Mouse (Mus musculus): Measurements from ENCODE around the gene Rnf216. TPM values are rescaled to one million over a fixed set of nuclear protein-coding genes. Genes with fewer than 3 reads are reported as not detected.

The Rnf216 gene
- total RNA-seq, 2 experiments from 2014 or later, result 22.8 to 26.2 TPM

DNA sequence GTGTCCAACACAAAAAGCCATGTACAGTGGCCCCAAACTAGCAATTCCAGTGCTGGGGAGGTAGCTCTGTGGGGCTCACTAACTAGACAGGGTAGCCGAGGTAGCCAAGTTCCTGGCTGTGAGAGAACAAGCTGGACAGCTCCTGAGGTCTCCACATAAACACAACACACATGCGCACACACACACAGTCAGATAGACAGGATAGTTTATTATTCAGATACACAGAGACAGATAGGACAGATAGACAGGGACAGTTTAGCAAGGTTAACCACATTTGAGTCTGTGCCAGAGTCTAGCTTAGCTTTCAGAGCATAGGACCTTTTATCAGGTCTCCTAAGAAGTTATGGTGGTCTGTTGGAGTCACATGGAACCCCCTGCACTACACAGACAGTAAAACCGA, 6.0 kb downstream of the Rnf216 start:
- intact Hi-C loops (cut with DNase I), result no loop called here
- DNase-seq (ENCODE audit: low spot score), result no peak

- DNase-seq (ENCODE audit: low spot score), result no peak
- intact Hi-C loops (cut with DNase I), result no loop called here
Measured at GRCm38 (mm10) chr5:143103231-143103630, 9.6 kb downstream of the Rnf216 start.

- intact Hi-C loops (cut with DNase I), result no loop called here
- DNase-seq (ENCODE audit: low spot score), result no peak
Measured at GRCm38 (mm10) chr5:143101626-143102025, 11.2 kb downstream of the Rnf216 start.

DNA sequence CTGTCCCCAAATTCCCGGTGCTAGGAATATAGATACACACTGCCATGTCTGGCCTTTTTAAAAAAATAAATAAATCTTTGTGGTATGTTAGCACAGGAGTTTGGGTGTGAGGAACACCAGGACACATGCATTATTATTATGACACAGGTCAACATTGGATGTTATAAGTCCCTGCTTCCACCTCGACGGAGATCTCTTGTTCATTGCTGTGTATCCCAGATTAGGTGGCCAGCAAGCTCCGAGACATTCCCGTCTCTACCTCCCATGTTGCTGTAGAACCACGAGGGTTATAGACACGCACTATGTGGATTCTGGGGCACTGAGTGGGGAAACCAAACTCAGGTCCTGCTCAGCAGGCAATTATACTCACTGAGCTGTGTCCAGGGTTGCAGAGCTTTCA, 17.5 kb downstream of the Rnf216 start:
- no peak for DNase-seq (ENCODE audit: low spot score)
- intact Hi-C loops (cut with DNase I), result no loop called here

GRCm38 (mm10) chr5:143092891-143093290, 19.9 kb downstream of the Rnf216 start:
- intact Hi-C loops (cut with DNase I), result no loop called here
- no peak for DNase-seq (ENCODE audit: low spot score)

- intact Hi-C loops (cut with DNase I), result no loop called here
- DNase-seq (ENCODE audit: low spot score), result no peak
Measured at GRCm38 (mm10) chr5:143084898-143085297, 27.9 kb downstream of the Rnf216 start.

DNA sequence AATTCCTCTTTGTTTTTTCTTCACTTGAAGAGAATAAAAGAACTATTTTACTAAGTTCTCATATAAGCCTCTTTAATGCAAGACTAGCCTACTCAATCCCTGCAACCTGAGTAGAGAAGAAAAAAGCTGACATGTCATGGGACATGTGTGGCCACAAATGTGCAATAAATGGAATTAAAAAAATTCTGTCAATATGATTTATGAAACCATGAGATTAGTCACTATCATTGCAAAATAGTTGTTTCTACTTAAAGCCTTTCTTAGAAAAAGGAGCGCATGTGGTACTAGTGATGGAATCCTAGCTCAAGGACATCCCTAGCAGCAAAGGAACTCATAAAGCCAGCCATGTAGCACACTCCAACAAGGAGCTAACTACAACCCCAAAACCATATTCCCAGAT, 33.0 kb downstream of the Rnf216 start:
- DNase-seq (ENCODE audit: low spot score), result no peak
- intact Hi-C loops (cut with DNase I), result no loop called here

GRCm38 (mm10) chr5:143076603-143077143, 36.1 kb downstream of the Rnf216 start:
- DNase-seq (ENCODE audit: low spot score), result no peak
- intact Hi-C loops (cut with DNase I), result no loop called here

- no peak for DNase-seq (ENCODE audit: low spot score)
- intact Hi-C loops (cut with DNase I), result no loop called here
Measured at GRCm38 (mm10) chr5:143075987-143076386, 36.8 kb downstream of the Rnf216 start.

GRCm38 (mm10) chr5:143069048-143069447, 43.7 kb downstream of the Rnf216 start:
- intact Hi-C loops (cut with DNase I), result loop anchor here (5.0 kb wide), 1 partner anchor 302 kb away; no protein-coding TSS in a partner anchor
- DNase-seq (ENCODE audit: low spot score), result no peak

GRCm38 (mm10) chr5:143068382-143068781, 44.4 kb downstream of the Rnf216 start:
- intact Hi-C loops (cut with DNase I), result loop anchor here (5.0 kb wide), 1 partner anchor 301 kb away; no protein-coding TSS in a partner anchor
- no peak for DNase-seq (ENCODE audit: low spot score)

- DNase-seq (ENCODE audit: low spot score), result no peak
- intact Hi-C loops (cut with DNase I), result loop anchor here (1.0 to 5.0 kb wide), 3 partner anchors 130 to 299 kb away; no protein-coding TSS in a partner anchor
Measured at GRCm38 (mm10) chr5:143066551-143066958, 46.2 kb downstream of the Rnf216 start.

DNA sequence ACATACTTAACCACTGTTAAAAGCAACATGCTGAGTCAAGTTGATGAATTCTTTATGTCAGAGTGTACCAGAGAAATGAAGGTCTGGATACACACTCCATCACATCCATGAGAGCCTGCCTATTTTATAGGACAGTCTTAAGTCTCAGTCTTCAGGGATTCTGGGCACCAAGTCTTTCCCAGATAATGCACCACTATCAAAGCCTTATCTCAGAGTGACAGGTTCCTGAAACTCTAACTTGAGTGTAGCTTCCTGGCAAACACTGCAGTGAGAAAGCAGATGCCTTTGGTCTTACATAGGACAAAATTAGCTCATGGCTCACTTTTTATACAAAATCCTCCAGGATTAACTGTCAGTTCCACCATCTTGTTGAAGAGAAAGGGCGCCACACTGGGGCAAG, 46.7 kb downstream of the Rnf216 start:
- intact Hi-C loops (cut with DNase I), result loop anchor here (1.0 to 5.0 kb wide), 3 partner anchors 130 to 299 kb away; no protein-coding TSS in a partner anchor
- DNase-seq (ENCODE audit: low spot score), result no peak

DNA sequence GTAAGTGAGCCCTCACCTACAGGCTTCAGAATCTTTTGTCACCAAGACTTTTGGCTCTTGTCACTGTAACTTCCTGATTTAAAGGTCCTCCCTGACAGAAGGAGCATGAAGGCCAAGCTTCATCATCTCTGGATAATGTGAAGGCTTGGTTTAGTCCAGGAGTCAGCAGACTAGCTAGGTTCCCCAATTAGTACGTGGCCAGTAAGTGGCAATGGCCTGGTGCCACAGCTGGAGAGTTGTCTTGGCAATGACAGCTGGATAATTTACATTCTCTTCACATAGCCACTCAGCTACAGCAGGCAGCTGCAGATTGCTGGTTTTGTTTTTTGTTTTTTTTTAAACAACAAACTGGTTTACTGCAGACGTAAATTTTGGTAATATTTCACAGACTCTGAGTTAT, 47.6 kb downstream of the Rnf216 start:
- intact Hi-C loops (cut with DNase I), result loop anchor here (5.0 kb wide), 1 partner anchor 298 kb away; no protein-coding TSS in a partner anchor
- DNase-seq (ENCODE audit: low spot score), result no peak

- no peak for DNase-seq (ENCODE audit: low spot score)
- intact Hi-C loops (cut with DNase I), result no loop called here
Measured at GRCm38 (mm10) chr5:143062251-143062650, 50.5 kb downstream of the Rnf216 start.

DNA sequence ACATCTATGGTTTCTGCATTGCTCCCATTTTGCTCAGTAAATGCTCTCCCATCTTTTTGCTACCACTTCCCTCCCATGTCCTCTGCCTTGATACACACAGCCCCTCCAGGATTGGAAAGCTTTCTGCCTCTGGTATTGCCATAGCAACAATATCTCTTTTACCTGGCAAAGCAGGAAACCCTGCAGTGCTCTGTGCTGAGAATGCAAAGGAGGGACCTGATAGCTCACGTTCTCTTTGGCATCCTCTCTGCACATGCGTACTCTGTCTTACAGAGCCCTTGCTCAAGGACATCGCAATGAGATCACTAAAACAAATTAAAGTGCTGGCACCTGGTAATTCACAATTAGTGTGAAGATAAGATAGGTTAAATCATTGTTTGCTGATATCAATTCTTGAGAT, 51.3 kb downstream of the Rnf216 start:
- intact Hi-C loops (cut with DNase I), result no loop called here
- DNase-seq (ENCODE audit: low spot score), result no peak

- intact Hi-C loops (cut with DNase I), result no loop called here
- no peak for DNase-seq (ENCODE audit: low spot score)
Measured at GRCm38 (mm10) chr5:143060774-143061385, 51.9 kb downstream of the Rnf216 start.

DNA sequence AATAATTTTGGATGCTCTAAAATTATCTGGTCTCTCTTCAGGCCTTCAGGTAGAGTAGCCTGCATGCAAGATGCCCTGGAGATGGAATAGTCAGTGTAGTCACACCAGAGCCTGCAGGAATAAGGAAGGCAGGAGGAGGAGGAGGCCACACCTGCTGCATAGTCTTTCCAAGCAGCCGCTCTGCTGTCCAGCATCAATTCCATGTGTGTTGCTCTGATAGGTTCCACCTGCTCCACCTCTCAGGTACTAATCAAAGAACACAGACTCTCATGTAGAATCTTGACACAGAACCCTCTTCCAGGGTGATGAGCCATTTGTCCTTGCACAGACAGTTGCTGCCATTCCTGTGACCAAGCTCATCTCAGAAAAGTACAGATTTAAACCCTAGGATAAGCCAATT, 52.8 kb downstream of the Rnf216 start:
- no peak for DNase-seq (ENCODE audit: low spot score)
- intact Hi-C loops (cut with DNase I), result no loop called here

GRCm38 (mm10) chr5:143059182-143059581, 53.6 kb downstream of the Rnf216 start:
- DNase-seq (ENCODE audit: low spot score), result no peak
- intact Hi-C loops (cut with DNase I), result no loop called here

DNA sequence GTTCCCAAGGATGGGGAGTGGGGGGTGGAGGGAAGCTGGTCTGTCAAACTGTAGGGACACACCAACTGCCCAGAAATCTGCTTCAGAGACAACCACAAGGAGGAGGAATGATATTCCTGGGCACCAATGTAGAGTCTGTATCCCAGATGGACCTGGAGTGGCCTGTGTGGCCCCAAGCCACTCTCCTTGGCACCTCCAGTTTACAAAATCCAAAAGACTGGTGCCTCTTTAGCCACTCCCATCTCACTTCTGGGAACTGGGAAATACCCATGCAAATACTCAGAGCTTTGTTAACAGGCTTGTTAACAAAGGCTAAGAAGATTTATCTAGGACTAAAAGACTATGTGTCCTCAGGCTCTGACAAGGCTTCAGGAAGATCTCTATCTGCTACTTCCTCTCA, 54.1 kb downstream of the Rnf216 start:
- no peak for DNase-seq (ENCODE audit: low spot score)
- intact Hi-C loops (cut with DNase I), result no loop called here

GRCm38 (mm10) chr5:143058208-143058607, 54.6 kb downstream of the Rnf216 start:
- no peak for DNase-seq (ENCODE audit: low spot score)

DNA sequence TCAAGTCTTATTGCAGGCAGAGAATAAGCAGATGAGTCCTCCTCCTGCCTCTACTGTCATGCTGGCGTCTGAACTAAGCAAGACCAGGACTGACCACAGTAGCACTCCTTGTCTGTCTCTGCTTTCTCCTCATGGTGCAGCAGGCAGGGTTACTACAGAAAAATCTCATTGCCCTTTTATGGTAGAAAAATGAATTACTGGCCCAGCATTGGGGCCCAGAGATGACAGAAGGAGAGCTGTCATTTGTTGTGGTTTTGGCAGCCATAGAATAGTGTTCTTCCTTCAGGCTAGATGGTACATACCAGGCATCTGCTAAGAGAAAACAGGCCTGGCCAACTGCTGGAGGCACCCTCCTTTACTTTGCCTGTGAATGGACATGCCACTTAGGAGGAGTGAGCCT, 55.0 kb downstream of the Rnf216 start:
- DNase-seq (ENCODE audit: low spot score), result no peak
- intact Hi-C loops (cut with DNase I), result no loop called here

More at GRCm38 (mm10) chr5:143058208-143058607, 54.6 kb downstream of the Rnf216 start:
- intact Hi-C loops (cut with DNase I), result no loop called here

All from heart, postnatal 25 days (tissue).